Mouse (Mus musculus) E14TG2a.4 (cell line): ENCODE measurements around the gene Pcsk7.

Experiments
- CTCF ChIP-seq: conservative IDR thresholded peaks from 2 replicates; pipeline ENCODE4 v1.5.1; 2014; ENCODE audit warnings: low read length
- POU5F1 ChIP-seq: IDR thresholded peaks from 2 replicates; pipeline ENCODE4 v1.6.1; 2014; ENCODE audit warnings: low read length, borderline replicate concordance

DNA sequence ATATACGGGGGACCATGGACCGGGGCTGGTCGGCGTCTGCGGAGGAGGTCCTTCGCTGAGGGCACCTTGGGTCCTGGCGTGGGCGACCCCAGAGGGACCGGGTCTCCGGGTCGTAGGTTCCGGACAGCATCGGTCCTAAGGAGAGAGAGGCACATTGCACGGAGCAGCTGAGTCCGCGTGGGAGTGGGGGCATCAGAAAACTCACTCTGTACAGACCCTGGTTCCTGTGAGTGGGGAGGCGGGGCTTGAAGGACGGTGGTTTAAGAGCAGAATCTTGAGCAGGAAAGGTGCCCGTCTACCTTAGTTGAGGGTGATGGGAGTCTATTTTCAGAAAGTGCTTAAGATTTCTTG lies 756 bp downstream of the Pcsk7 start:
- TF ChIP-seq CTCF = no peak
- no peak for TF ChIP-seq POU5F1
